Mouse (Mus musculus): ENCODE data around the gene Snap25. TPM values are rescaled to one million over a fixed set of nuclear protein-coding genes. Genes with fewer than 3 reads are reported as not detected.

The Snap25 gene
- polyA plus RNA-seq (2014; fragmentation: Nextera tagmentation; extraction: Ambion mirVana), result 8.7 and 9.5 TPM in 2 replicates

- 2% methylated on average over 17 of the region's 20 CpGs for WGBS
- H3K27me3 ChIP-seq (replicated peaks; ENCODE audit: control insufficient read depth, insufficient read depth, low read length), result peaks cover 15% of the 10 kb centered on the region
- no peak within 1 kb of the TSS for H3K9ac ChIP-seq (ENCODE audit: low read depth, low read length)
- peak within 1 kb of the TSS; percentile 39 for H3K4me3 ChIP-seq (ENCODE audit: low read depth, low read length)
- H3K9me3 ChIP-seq (ENCODE audit: control insufficient read depth, low read length), result no peaks in the 10 kb centered on the region
- no peaks in the 10 kb centered on the region for H3K36me3 ChIP-seq (ENCODE audit: control insufficient read depth, insufficient read depth, low read length)
- ATAC-seq (replicated peaks; ENCODE audit: low FRiP score) (peak; percentile 45), DNase-seq (ENCODE audit: low spot score) (peak; percentile 38)
- H3K27ac ChIP-seq (ENCODE audit: low read depth, low read length), result no peak within 1 kb of the TSS
- H3K4me2 ChIP-seq, result peak within 1 kb of the TSS; percentile 59
- peaks cover 3% of the 10 kb centered on the region; the same call in 1 of the 2 replicates for H3K4me1 ChIP-seq (replicated peaks; ENCODE audit: control insufficient read depth, insufficient read depth, low read length)
Observed at GRCm38 (mm10) chr2:136713299-136713758, at the start of gene Snap25. Gene Snap25 (plus strand): TSS chr2:136713453.

GRCm38 (mm10) chr2:136666951-136667350 lies 46.3 kb upstream of the Snap25 start:
- no peaks in the 10 kb centered on the region for H3K9me3 ChIP-seq (ENCODE audit: control insufficient read depth, low read length)
- H3K36me3 ChIP-seq (ENCODE audit: control insufficient read depth, insufficient read depth, low read length), result no peaks in the 10 kb centered on the region
- H3K27me3 ChIP-seq (replicated peaks; ENCODE audit: control insufficient read depth, insufficient read depth, low read length), result no peaks in the 10 kb centered on the region
- no peaks in the 10 kb centered on the region for H3K4me1 ChIP-seq (replicated peaks; ENCODE audit: control insufficient read depth, insufficient read depth, low read length)
- WGBS, result 85% methylated on average over 1 of the region's 1 CpGs
- DNase-seq (ENCODE audit: low spot score), result no peak
- H3K9ac ChIP-seq (ENCODE audit: low read depth, low read length), result no peak overlapping the region
- ATAC-seq (replicated peaks; ENCODE audit: low FRiP score), result no peak
- H3K4me2 ChIP-seq, result no peak overlapping the region
- H3K27ac ChIP-seq (ENCODE audit: low read depth, low read length), result no peak overlapping the region
- no peak overlapping the region for H3K4me3 ChIP-seq (ENCODE audit: low read depth, low read length)

- Histone ChIP-seq H3K27me3 (replicated peaks; ENCODE audit: control insufficient read depth, insufficient read depth, low read length) (no peaks in the 10 kb centered on the region), H3K4me1 (replicated peaks; ENCODE audit: control insufficient read depth, insufficient read depth, low read length) (no peaks in the 10 kb centered on the region), H3K4me3 (ENCODE audit: low read depth, low read length) (no peak overlapping the region), H3K9ac (ENCODE audit: low read depth, low read length) (no peak overlapping the region), H3K36me3 (ENCODE audit: control insufficient read depth, insufficient read depth, low read length) (no peaks in the 10 kb centered on the region), H3K9me3 (ENCODE audit: control insufficient read depth, low read length) (no peaks in the 10 kb centered on the region), H3K4me2 (no peak overlapping the region), H3K27ac (ENCODE audit: low read depth, low read length) (no peak overlapping the region)
- 77% methylated on average over 3 of the region's 3 CpGs for WGBS
- DNase-seq (ENCODE audit: low spot score), result no peak
- no peak for ATAC-seq (replicated peaks; ENCODE audit: low FRiP score)
Observed at GRCm38 (mm10) chr2:136669183-136669582, 44.1 kb upstream of the Snap25 start.

GRCm38 (mm10) chr2:136669665-136670064 lies 43.6 kb upstream of the Snap25 start:
- H3K4me3 ChIP-seq (ENCODE audit: low read depth, low read length), result no peak overlapping the region
- H3K36me3 ChIP-seq (ENCODE audit: control insufficient read depth, insufficient read depth, low read length), result no peaks in the 10 kb centered on the region
- H3K9ac ChIP-seq (ENCODE audit: low read depth, low read length), result no peak overlapping the region
- DNase-seq (ENCODE audit: low spot score) (no peak), ATAC-seq (replicated peaks; ENCODE audit: low FRiP score) (no peak)
- no peaks in the 10 kb centered on the region for H3K4me1 ChIP-seq (replicated peaks; ENCODE audit: control insufficient read depth, insufficient read depth, low read length)
- no peaks in the 10 kb centered on the region for H3K9me3 ChIP-seq (ENCODE audit: control insufficient read depth, low read length)
- H3K27ac ChIP-seq (ENCODE audit: low read depth, low read length), result no peak overlapping the region
- WGBS, result 73% methylated on average over 3 of the region's 3 CpGs
- H3K27me3 ChIP-seq (replicated peaks; ENCODE audit: control insufficient read depth, insufficient read depth, low read length), result no peaks in the 10 kb centered on the region
- H3K4me2 ChIP-seq, result no peak overlapping the region

- no peak overlapping the region for H3K4me3 ChIP-seq (ENCODE audit: low read depth, low read length)
- DNase-seq (ENCODE audit: low spot score) (no peak), ATAC-seq (replicated peaks; ENCODE audit: low FRiP score) (no peak)
- H3K4me2 ChIP-seq, result no peak overlapping the region
- H3K9me3 ChIP-seq (ENCODE audit: control insufficient read depth, low read length), result no peaks in the 10 kb centered on the region
- no peaks in the 10 kb centered on the region for H3K4me1 ChIP-seq (replicated peaks; ENCODE audit: control insufficient read depth, insufficient read depth, low read length)
- no peaks in the 10 kb centered on the region for H3K36me3 ChIP-seq (ENCODE audit: control insufficient read depth, insufficient read depth, low read length)
- H3K27me3 ChIP-seq (replicated peaks; ENCODE audit: control insufficient read depth, insufficient read depth, low read length), result no peaks in the 10 kb centered on the region
- WGBS, result 28% methylated on average over 9 of the region's 9 CpGs
- no peak overlapping the region for H3K27ac ChIP-seq (ENCODE audit: low read depth, low read length)
- H3K9ac ChIP-seq (ENCODE audit: low read depth, low read length), result no peak overlapping the region
Observed at GRCm38 (mm10) chr2:136670539-136671271, 42.5 kb upstream of the Snap25 start.

GRCm38 (mm10) chr2:136674077-136674757 lies 39.0 kb upstream of the Snap25 start:
- no peak overlapping the region for H3K4me3 ChIP-seq (ENCODE audit: low read depth, low read length)
- DNase-seq (ENCODE audit: low spot score) (no peak), ATAC-seq (replicated peaks; ENCODE audit: low FRiP score) (no peak)
- 73% methylated on average over 4 of the region's 4 CpGs for WGBS
- H3K9me3 ChIP-seq (ENCODE audit: control insufficient read depth, low read length), result no peaks in the 10 kb centered on the region
- peaks cover 6% of the 10 kb centered on the region; the same call in 1 of the 2 replicates for H3K27me3 ChIP-seq (replicated peaks; ENCODE audit: control insufficient read depth, insufficient read depth, low read length)
- H3K27ac ChIP-seq (ENCODE audit: low read depth, low read length), result no peak overlapping the region
- H3K9ac ChIP-seq (ENCODE audit: low read depth, low read length), result no peak overlapping the region
- H3K4me1 ChIP-seq (replicated peaks; ENCODE audit: control insufficient read depth, insufficient read depth, low read length), result no peaks in the 10 kb centered on the region; the same call in 1 of the 2 replicates
- H3K36me3 ChIP-seq (ENCODE audit: control insufficient read depth, insufficient read depth, low read length), result no peaks in the 10 kb centered on the region
- H3K4me2 ChIP-seq, result no peak overlapping the region

GRCm38 (mm10) chr2:136676196-136676595 lies 37.1 kb upstream of the Snap25 start:
- Histone ChIP-seq H3K36me3 (ENCODE audit: control insufficient read depth, insufficient read depth, low read length) (no peaks in the 10 kb centered on the region), H3K9me3 (ENCODE audit: control insufficient read depth, low read length) (no peaks in the 10 kb centered on the region), H3K4me1 (replicated peaks; ENCODE audit: control insufficient read depth, insufficient read depth, low read length) (no peaks in the 10 kb centered on the region; the same call in 1 of the 2 replicates), H3K27ac (ENCODE audit: low read depth, low read length) (no peak overlapping the region), H3K27me3 (replicated peaks; ENCODE audit: control insufficient read depth, insufficient read depth, low read length) (peaks cover 9% of the 10 kb centered on the region), H3K4me3 (ENCODE audit: low read depth, low read length) (no peak overlapping the region), H3K4me2 (no peak overlapping the region), H3K9ac (ENCODE audit: low read depth, low read length) (no peak overlapping the region)
- 89% methylated on average over 2 of the region's 2 CpGs for WGBS
- ATAC-seq (replicated peaks; ENCODE audit: low FRiP score) (no peak), DNase-seq (ENCODE audit: low spot score) (no peak)

GRCm38 (mm10) chr2:136676918-136677445 lies 36.3 kb upstream of the Snap25 start:
- Histone ChIP-seq H3K4me2 (no peak overlapping the region), H3K9ac (ENCODE audit: low read depth, low read length) (no peak overlapping the region), H3K27me3 (replicated peaks; ENCODE audit: control insufficient read depth, insufficient read depth, low read length) (peaks cover 9% of the 10 kb centered on the region), H3K4me1 (replicated peaks; ENCODE audit: control insufficient read depth, insufficient read depth, low read length) (no peaks in the 10 kb centered on the region; the same call in 1 of the 2 replicates), H3K27ac (ENCODE audit: low read depth, low read length) (no peak overlapping the region), H3K36me3 (ENCODE audit: control insufficient read depth, insufficient read depth, low read length) (no peaks in the 10 kb centered on the region), H3K9me3 (ENCODE audit: control insufficient read depth, low read length) (no peaks in the 10 kb centered on the region), H3K4me3 (ENCODE audit: low read depth, low read length) (no peak overlapping the region)
- DNase-seq (ENCODE audit: low spot score) (no peak), ATAC-seq (replicated peaks; ENCODE audit: low FRiP score) (no peak)
- 75% methylated on average over 8 of the region's 8 CpGs for WGBS
